Mouse (Mus musculus) naive thymus-derived CD4-positive, alpha-beta T cell, adult 2 months (primary cell): ENCODE data around the gene Fgf7.

Experiments used
- DNase-seq: peaks from one replicate; pipeline ENCODE4 v3.0.0-alpha.2; 2011; ENCODE audit warnings: low read depth

The Fgf7 gene

DNA sequence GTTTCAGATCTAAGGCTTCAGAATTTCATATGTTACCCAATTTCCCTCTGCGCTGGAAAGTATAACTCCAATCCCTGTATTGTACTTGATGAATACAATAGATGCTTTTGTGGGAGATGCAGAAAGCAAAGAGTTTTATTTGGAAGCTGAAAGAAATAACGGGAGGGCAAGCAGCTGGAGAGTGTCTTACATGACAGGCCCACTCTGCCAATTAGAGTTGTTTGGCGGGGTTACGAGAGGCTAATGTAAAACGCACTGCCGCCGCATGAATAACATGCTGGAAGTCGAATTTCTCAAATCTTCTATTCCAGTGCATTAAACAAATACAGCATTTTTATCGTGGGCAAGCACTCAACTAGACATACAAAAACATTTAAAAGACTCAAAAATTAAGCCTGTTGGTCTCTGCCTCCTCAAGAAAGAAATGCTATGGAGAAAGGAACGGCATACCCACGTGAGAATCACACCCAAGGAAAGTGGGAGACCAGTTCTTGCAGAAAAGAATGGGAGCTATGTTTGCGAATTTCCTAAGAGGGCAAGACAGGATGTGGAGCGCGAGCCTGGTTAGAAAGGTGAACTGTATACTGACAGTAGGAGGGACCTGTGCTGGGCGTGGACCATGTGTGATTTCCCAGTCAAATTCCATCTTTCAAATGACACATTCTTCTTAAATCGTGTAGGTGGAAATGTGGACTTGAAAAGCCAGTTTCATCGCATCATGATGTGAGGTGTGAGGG is 26.7 kb downstream of the Fgf7 start:
- DNase-seq = no peak

DNA sequence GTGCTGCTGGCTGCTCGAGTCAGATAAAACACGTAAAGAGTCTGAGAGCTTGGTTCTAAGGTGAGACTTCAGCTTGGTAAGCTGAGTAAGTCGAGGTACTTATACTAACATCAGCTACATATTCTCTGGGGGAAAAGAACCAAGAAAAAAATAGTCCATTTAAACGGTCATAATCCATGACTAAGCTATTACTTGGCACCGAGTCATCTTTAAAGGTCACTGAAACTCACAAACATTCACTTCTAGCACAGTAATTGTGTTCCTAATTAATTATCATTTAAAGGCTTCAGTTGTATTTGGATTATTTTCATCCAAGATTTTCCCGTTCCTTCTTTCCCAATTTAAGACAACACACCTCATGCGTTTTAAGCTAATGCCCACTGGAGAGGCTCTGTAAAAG is 28.4 kb downstream of the Fgf7 start:
- DNase-seq = no peak

DNA sequence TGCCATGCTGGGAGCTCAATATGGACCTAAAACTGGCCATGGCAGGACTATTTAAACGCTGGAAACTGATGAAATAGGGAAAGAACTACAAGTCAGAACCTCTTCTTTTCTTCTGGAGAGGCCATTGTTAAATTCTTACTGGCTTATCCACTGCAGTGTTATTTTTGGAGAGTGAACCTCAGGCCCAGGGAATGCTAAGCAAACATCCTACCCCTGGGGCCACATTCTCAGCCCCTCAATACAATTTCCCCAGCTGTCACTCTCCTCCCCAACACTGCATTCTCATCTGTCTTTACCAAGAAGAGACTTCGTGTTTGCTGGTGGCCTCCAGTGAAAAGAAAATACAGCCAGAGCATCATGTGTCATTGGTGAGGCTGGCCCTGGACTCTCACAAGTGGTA is 30.4 kb downstream of the Fgf7 start:
- no peak for DNase-seq

DNA sequence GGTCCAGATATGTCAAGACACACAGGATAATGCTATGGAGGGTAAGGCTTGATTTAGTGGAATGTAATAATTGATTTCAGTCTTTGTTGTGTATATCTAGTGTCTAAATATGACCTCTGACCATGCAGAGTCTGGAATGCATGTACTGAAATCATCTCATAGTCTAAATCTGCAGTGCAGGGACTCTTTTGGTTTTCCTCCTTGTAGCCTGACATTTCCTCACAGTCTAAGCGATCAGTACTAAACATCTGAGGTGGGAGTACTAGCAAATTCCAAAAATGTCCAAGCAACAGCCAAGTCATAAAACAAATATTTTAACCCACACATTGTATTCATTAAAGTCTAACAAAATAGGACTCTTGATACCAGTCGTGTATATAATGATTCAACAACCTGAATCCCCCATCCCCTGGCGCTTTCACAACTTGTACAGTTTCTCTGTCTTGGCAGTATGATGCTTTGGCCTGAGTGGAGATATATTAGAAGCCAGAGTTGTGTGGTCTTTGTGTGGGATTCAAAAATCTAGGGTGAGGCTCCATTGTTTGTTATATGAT is 30.9 kb downstream of the Fgf7 start:
- DNase-seq = no peak

DNA sequence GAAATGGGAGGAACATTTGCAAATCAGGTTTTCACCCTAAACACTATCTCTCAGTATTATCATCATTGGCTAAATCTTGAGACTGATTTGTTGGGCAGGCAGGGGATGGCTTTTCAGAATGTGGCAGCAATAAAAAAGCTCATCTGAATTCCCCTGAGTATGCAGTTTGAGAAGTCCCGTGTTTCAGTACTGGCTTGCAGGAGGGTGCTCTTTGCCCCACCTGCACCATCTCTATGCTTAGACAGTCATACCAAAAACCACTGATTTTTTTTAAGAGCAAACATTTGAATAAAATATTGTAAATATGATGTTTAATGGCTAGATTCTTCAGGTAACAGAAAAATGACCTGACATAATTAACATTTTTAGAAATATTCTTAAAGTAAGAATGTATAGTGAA is 35.3 kb downstream of the Fgf7 start:
- DNase-seq = no peak

DNA sequence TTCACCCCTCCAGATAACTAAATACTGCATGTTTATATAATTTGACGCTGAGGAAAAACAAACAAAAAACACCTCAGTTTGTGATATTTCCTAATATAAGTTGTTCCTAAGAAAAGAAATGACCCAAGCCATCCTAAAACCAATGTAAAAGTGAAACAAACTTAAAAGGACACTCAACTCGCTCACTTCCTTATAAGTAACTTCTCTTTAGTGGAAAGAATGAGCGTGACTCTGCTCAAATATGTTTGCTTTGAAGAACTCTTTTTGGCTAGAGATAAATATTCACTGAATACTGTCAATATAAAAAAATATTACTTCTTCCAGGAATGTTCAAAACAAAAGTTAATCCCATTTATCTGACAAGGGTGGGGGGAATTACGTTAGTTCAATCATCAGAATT is 39.3 kb downstream of the Fgf7 start:
- DNase-seq = no peak

DNA sequence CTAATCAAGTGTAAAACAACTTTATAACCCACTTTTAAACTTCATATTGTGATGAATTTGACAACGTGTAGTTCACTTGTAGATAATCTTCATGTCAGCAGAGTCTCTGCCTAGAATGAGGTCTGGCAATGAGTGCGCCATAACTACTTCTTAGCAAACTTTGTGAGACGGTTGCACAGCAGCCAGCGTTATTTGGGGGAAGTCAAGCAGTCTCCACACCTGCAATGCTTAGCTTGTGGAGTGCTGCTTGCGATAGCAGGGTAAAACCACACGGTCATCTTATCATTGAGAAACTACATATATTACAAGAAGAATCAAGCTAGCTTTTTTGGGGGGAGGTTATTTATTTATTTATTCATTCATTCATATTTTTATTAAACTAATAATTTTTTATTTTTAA is 42.0 kb downstream of the Fgf7 start:
- DNase-seq = no peak

DNA sequence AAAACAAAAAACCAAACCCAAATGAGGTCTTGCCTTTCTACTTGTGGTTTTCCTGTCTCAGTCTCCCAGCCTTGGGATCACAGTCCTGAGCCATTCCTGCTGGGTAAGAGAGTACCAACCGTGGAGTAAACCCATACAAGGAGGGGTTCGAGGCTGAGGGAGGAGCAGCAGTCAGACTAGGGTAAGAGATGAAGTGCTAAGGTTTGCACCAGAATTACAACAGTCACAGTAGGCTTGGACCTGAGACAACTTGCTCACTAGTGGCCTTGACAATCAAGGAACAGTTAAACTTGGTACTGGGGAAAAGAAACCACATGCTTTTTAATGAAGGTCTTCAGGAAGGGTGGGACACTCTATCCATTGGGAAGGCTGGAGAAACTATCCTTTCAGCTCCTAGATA is 44.6 kb downstream of the Fgf7 start:
- DNase-seq = no peak

DNA sequence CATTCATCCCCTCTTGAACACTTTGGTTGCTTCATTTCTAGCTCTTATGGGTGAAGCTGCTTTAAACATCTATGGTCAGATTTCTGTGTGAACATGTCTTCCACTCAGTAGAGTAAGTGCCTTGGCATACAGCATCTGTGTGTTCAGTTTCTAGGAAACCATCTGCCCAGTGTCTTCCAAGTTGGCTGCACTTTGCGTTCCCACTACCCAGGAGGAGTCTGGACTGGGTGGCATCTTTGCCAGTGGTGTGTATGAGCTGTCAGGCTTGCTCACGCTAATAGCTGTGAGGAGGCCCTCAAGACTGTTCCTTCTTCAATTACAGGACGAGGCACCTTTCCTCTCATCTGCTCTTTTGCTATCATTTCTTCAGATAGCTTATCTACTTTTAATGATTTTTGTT is 49.9 kb downstream of the Fgf7 start:
- no peak for DNase-seq

DNA sequence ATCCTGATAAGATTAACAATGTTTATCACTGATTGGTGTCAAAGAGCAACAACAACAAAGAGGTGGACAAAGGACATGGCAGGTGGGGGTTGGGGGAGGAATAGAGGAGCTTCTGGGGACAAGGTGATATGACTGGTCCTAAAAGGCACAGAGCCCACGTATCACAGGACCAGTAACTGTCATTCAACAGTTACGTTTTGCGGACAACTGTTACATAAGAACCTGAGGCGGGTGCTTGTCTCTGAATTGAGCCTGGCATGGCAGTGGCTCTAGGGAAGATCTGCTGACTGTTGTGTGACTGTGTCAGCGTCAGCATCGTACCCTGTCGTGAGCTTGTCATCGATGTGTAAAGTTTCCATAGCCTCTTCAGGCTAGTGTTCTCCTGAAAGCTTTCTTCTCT is 51.7 kb downstream of the Fgf7 start:
- no peak for DNase-seq

DNA sequence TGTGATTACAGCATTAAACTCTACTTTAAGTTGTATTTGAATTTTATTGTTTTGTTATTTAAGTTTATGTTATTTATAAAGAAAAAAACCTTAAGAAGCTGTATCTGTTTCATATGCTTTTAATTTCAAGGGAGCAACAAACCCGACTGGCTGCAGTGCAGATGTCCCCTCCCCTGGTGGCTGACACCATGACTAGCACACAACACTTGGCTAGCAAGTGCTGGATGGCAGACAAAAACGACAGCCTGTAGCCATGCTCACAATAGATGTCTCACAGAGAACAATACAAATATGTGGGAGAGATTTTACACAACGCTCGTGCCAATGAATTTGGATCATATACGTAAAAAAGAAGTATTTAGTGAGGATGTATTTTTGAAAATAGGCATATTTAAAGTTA is 56.0 kb downstream of the Fgf7 start:
- no peak for DNase-seq

DNA sequence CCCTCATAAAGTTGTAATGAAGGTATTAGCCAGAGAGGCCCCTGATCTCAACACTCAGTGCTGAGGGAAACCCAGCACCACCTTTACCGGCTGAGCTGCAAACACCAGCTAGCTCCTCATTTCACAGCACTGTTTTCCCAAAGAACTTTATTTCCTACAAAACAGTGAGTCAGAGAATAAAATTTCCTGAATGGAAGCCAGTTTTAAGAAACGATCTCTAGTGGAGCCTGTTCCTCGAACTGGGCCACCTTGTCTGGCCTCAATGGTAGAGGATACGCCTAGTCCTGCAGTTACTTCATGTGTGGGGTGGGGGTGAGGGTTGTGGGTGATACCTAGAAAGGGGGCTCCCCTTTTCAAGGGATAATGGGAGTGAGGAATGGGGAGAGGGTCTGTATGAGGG is 60.2 kb downstream of the Fgf7 start:
- DNase-seq = no peak
